Mouse (Mus musculus): ENCODE measurements around the gene Ano1. TPM values are rescaled to one million over a fixed set of nuclear protein-coding genes. Genes with fewer than 3 reads are reported as not detected.
A peak's percentile ranks its signal among the peaks of the same experiment; 100 is the strongest.

Ano1 gene
- total RNA-seq, 4 experiments from 2014 or later, result 3.6 to 5.7 (median 4.2) TPM

GRCm38 (mm10) chr7:144640817-144641216 lies 111.0 kb downstream of the Ano1 start:
- DNase-seq (ENCODE audit: low spot score in 2 of 2), result no peak

- DNase-seq (ENCODE audit: low spot score in 2 of 2), result no peak
Observed at GRCm38 (mm10) chr7:144636000-144636399, 115.8 kb downstream of the Ano1 start.

GRCm38 (mm10) chr7:144634875-144635274 lies 116.9 kb downstream of the Ano1 start:
- no peak for DNase-seq (ENCODE audit: low spot score in 2 of 2)

- no peak for DNase-seq (ENCODE audit: low spot score in 2 of 2)
Observed at GRCm38 (mm10) chr7:144634450-144634849, 117.3 kb downstream of the Ano1 start.

- no peak for DNase-seq (ENCODE audit: low spot score in 2 of 2)
Observed at GRCm38 (mm10) chr7:144632321-144632720, 119.5 kb downstream of the Ano1 start.

GRCm38 (mm10) chr7:144630622-144631021 lies 121.2 kb downstream of the Ano1 start:
- DNase-seq (ENCODE audit: low spot score in 2 of 2), result no peak

- no peak for DNase-seq (ENCODE audit: low spot score in 2 of 2)
Observed at GRCm38 (mm10) chr7:144628334-144628915, 123.3 kb downstream of the Ano1 start.

GRCm38 (mm10) chr7:144627606-144628333 lies 124.0 kb downstream of the Ano1 start:
- no peak for DNase-seq (ENCODE audit: low spot score in 2 of 2)

- no peak for DNase-seq (ENCODE audit: low spot score in 2 of 2)
Observed at GRCm38 (mm10) chr7:144626042-144626441, 125.7 kb downstream of the Ano1 start.

GRCm38 (mm10) chr7:144620721-144621681 lies 130.8 kb downstream of the Ano1 start:
- DNase-seq (ENCODE audit: low spot score in 2 of 2), result peak in 1 of 2 experiments; percentile 47

- no peak for DNase-seq (ENCODE audit: low spot score in 2 of 2)
Observed at GRCm38 (mm10) chr7:144620315-144620714, 131.5 kb downstream of the Ano1 start.

GRCm38 (mm10) chr7:144615343-144615742 lies 136.4 kb downstream of the Ano1 start:
- DNase-seq (ENCODE audit: low spot score in 2 of 2), result no peak

- no peak for DNase-seq (ENCODE audit: low spot score in 2 of 2)
Observed at GRCm38 (mm10) chr7:144612829-144613228, 138.9 kb downstream of the Ano1 start.

GRCm38 (mm10) chr7:144612351-144612750 lies 139.4 kb downstream of the Ano1 start:
- DNase-seq (ENCODE audit: low spot score in 2 of 2), result no peak

- no peak for DNase-seq (ENCODE audit: low spot score in 2 of 2)
Observed at GRCm38 (mm10) chr7:144611595-144611994, 140.2 kb downstream of the Ano1 start.

- DNase-seq (ENCODE audit: low spot score in 2 of 2), result no peak
Observed at GRCm38 (mm10) chr7:144609568-144609967, 142.2 kb downstream of the Ano1 start.

- DNase-seq (ENCODE audit: low spot score in 2 of 2), result no peak
Observed at GRCm38 (mm10) chr7:144607862-144608261, 143.9 kb downstream of the Ano1 start.

- no peak for DNase-seq (ENCODE audit: low spot score in 2 of 2)
Observed at GRCm38 (mm10) chr7:144604735-144605134, 147.0 kb downstream of the Ano1 start.

GRCm38 (mm10) chr7:144604291-144604690 lies 147.5 kb downstream of the Ano1 start:
- DNase-seq (ENCODE audit: low spot score in 2 of 2), result no peak

- no peak for DNase-seq (ENCODE audit: low spot score in 2 of 2)
Observed at GRCm38 (mm10) chr7:144600333-144600900, 151.4 kb downstream of the Ano1 start.

GRCm38 (mm10) chr7:144589508-144589907 lies 162.3 kb downstream of the Ano1 start:
- DNase-seq (ENCODE audit: low spot score in 2 of 2), result no peak

GRCm38 (mm10) chr7:144587291-144587690 lies 164.5 kb downstream of the Ano1 start:
- DNase-seq (ENCODE audit: low spot score in 2 of 2), result peak in 1 of 2 experiments; percentile 37
